Mouse (Mus musculus): ENCODE measurements around the gene Tulp3. TPM values are rescaled to one million over a fixed set of nuclear protein-coding genes. Genes with fewer than 3 reads are reported as not detected.
A peak's percentile ranks its signal among the peaks of the same experiment; 100 is the strongest.

Gene Tulp3
- polyA plus RNA-seq, 1 experiment from 2014 or later, result 79.6 TPM

- H3K27me3 ChIP-seq, result no peaks in the 10 kb centered on the region
- DNase-seq (ENCODE audit: low read depth, low spot score), result no peak
- in situ Hi-C loops (cut with MboI; ENCODE audit: low pct_unique_long_range_greater_than_20kb), result loop anchor here (5.0 kb wide), 1 partner anchor 50 kb away; no protein-coding TSS in a partner anchor
- ATAC-seq, result peak; percentile 1
- CTCF ChIA-PET, result interaction anchor here (1.4 to 3.1 kb wide), 3 partner anchors 25 to 49 kb away, joined by 4 to 8 read pairs (median 7); no protein-coding TSS in a partner anchor
- no peak for TF ChIP-seq CTCF (IDR thresholded peaks at IDR 0.05)
- POLR2A ChIA-PET, result interaction anchor here (0.6 to 1.1 kb wide), 3 partner anchors 27 to 62 kb away, joined by 3 to 5 read pairs (median 4); no protein-coding TSS in a partner anchor
Observed at GRCm38 (mm10) chr6:128361901-128362300, 6.2 kb upstream of the Tulp3 start.

GRCm38 (mm10) chr6:128358999-128359398 is 3.3 kb upstream of the Tulp3 start:
- ATAC-seq, result no peak
- in situ Hi-C loops (cut with MboI; ENCODE audit: low pct_unique_long_range_greater_than_20kb), result loop anchor here (5.0 kb wide), 1 partner anchor 42 kb away; no protein-coding TSS in a partner anchor
- H3K27me3 ChIP-seq, result no peaks in the 10 kb centered on the region
- no peak for DNase-seq (ENCODE audit: low read depth, low spot score)
- no peak for TF ChIP-seq CTCF (IDR thresholded peaks at IDR 0.05)
- ChIA-PET POLR2A (interaction anchor here (0.6 to 1.1 kb wide), 2 partner anchors 21 to 39 kb away, joined by 4 to 8 read pairs; no protein-coding TSS in a partner anchor), CTCF (interaction anchor here (1.0 to 3.1 kb wide), 13 partner anchors 9 to 127 kb away, joined by 3 to 9 read pairs (median 3); no protein-coding TSS in a partner anchor)

- ATAC-seq, result peak; percentile 76
- TF ChIP-seq CTCF (IDR thresholded peaks at IDR 0.05), result no peak
- H3K27me3 ChIP-seq, result no peaks in the 10 kb centered on the region
- ChIA-PET POLR2A (interaction anchor here (0.6 to 0.7 kb wide), 2 partner anchors 117 to 124 kb away, joined by 3 read pairs; no protein-coding TSS in a partner anchor), CTCF (interaction anchor here (1.1 to 1.5 kb wide), 5 partner anchors 20 to 56 kb away, joined by 3 to 5 read pairs (median 4); no protein-coding TSS in a partner anchor)
- no peak for DNase-seq (ENCODE audit: low read depth, low spot score)
- in situ Hi-C loops (cut with MboI; ENCODE audit: low pct_unique_long_range_greater_than_20kb), result loop anchor here (5.0 kb wide), 1 partner anchor 38 kb away; no protein-coding TSS in a partner anchor
Observed at GRCm38 (mm10) chr6:128355201-128355681, 410 bp downstream of the Tulp3 start.

- no peak for ATAC-seq
- in situ Hi-C loops (cut with MboI; ENCODE audit: low pct_unique_long_range_greater_than_20kb), result no loop called here
- H3K27me3 ChIP-seq, result no peaks in the 10 kb centered on the region
- ChIA-PET CTCF (interaction anchor here (1.5 kb wide), 1 partner anchor 19 kb away, joined by 5 read pairs; no protein-coding TSS in a partner anchor), POLR2A (interaction anchor here (0.7 kb wide), 1 partner anchor 47 kb away, joined by 4 read pairs; no protein-coding TSS in a partner anchor)
- TF ChIP-seq CTCF (IDR thresholded peaks at IDR 0.05), result no peak
- DNase-seq (ENCODE audit: low read depth, low spot score), result no peak
Observed at GRCm38 (mm10) chr6:128354140-128354539, 1.5 kb downstream of the Tulp3 start.

GRCm38 (mm10) chr6:128349711-128350110 is 5.9 kb downstream of the Tulp3 start:
- DNase-seq (ENCODE audit: low read depth, low spot score) (no peak), ATAC-seq (peak; percentile 57)
- POLR2A ChIA-PET, result interaction anchor here (2.0 kb wide), 1 partner anchor 10 kb away, joined by 6 read pairs; no protein-coding TSS in a partner anchor
- no peak for TF ChIP-seq CTCF (IDR thresholded peaks at IDR 0.05)
- no peaks in the 10 kb centered on the region for H3K27me3 ChIP-seq
- CTCF ChIA-PET, result interaction anchor here (0.7 to 1.6 kb wide), 7 partner anchors 8 to 142 kb away, joined by 3 to 7 read pairs (median 3); no protein-coding TSS in a partner anchor
- in situ Hi-C loops (cut with MboI; ENCODE audit: low pct_unique_long_range_greater_than_20kb), result no loop called here

GRCm38 (mm10) chr6:128346782-128347181 is 8.9 kb downstream of the Tulp3 start:
- in situ Hi-C loops (cut with MboI; ENCODE audit: low pct_unique_long_range_greater_than_20kb), result no loop called here
- ATAC-seq, result no peak

GRCm38 (mm10) chr6:128345623-128346022 is 10.0 kb downstream of the Tulp3 start:
- ATAC-seq (no peak), DNase-seq (ENCODE audit: low read depth, low spot score) (no peak)
- in situ Hi-C loops (cut with MboI; ENCODE audit: low pct_unique_long_range_greater_than_20kb), result no loop called here
- ChIA-PET CTCF (interaction anchor here (1.3 kb wide), 1 partner anchor 11 kb away, joined by 4 read pairs; no protein-coding TSS in a partner anchor), POLR2A (no interaction called here)
- no peak for TF ChIP-seq CTCF (IDR thresholded peaks at IDR 0.05)
- H3K27me3 ChIP-seq, result no peaks in the 10 kb centered on the region

More at GRCm38 (mm10) chr6:128346782-128347181, 8.9 kb downstream of the Tulp3 start:
- no peak for DNase-seq (ENCODE audit: low read depth, low spot score)
- TF ChIP-seq CTCF (IDR thresholded peaks at IDR 0.05), result no peak
- H3K27me3 ChIP-seq, result no peaks in the 10 kb centered on the region
- CTCF ChIA-PET, result interaction anchor here (1.3 kb wide), 2 partner anchors 10 to 12 kb away, joined by 4 read pairs; no protein-coding TSS in a partner anchor
- POLR2A ChIA-PET, result no interaction called here

GRCm38 (mm10) chr6:128341956-128342723 is 13.5 kb downstream of the Tulp3 start:
- H3K27me3 ChIP-seq, result no peaks in the 10 kb centered on the region
- ATAC-seq (no peak), DNase-seq (ENCODE audit: low read depth, low spot score) (no peak)
- in situ Hi-C loops (cut with MboI; ENCODE audit: low pct_unique_long_range_greater_than_20kb), result no loop called here
- ChIA-PET CTCF (interaction anchor here (1.1 kb wide), 1 partner anchor 17 kb away, joined by 3 read pairs; no protein-coding TSS in a partner anchor), POLR2A (interaction anchor here (0.5 kb wide), 1 partner anchor 13 kb away, joined by 5 read pairs; no protein-coding TSS in a partner anchor)
- TF ChIP-seq CTCF (IDR thresholded peaks at IDR 0.05), result no peak

GRCm38 (mm10) chr6:128338876-128339275 is 16.8 kb downstream of the Tulp3 start:
- DNase-seq (ENCODE audit: low read depth, low spot score), result no peak
- TF ChIP-seq CTCF (IDR thresholded peaks at IDR 0.05), result no peak
- in situ Hi-C loops (cut with MboI; ENCODE audit: low pct_unique_long_range_greater_than_20kb), result no loop called here
- POLR2A ChIA-PET, result interaction anchor here (0.5 to 1.3 kb wide), 3 partner anchors 11 to 91 kb away, joined by 4 to 10 read pairs (median 6); no protein-coding TSS in a partner anchor
- H3K27me3 ChIP-seq, result no peaks in the 10 kb centered on the region
- ATAC-seq, result peak; percentile 78
- CTCF ChIA-PET, result interaction anchor here (1.1 to 1.9 kb wide), 5 partner anchors 11 to 26 kb away, joined by 3 to 6 read pairs (median 3); no protein-coding TSS in a partner anchor

- no peaks in the 10 kb centered on the region for H3K27me3 ChIP-seq
- no peak for TF ChIP-seq CTCF (IDR thresholded peaks at IDR 0.05)
- DNase-seq (ENCODE audit: low read depth, low spot score), result no peak
- in situ Hi-C loops (cut with MboI; ENCODE audit: low pct_unique_long_range_greater_than_20kb), result no loop called here
- no peak for ATAC-seq
- CTCF ChIA-PET, result interaction anchor here (0.9 to 2.1 kb wide), 5 partner anchors 11 to 166 kb away, joined by 3 to 8 read pairs (median 4); no protein-coding TSS in a partner anchor
- POLR2A ChIA-PET, result no interaction called here
Observed at GRCm38 (mm10) chr6:128337467-128337866, 18.2 kb downstream of the Tulp3 start.
